Mouse (Mus musculus) heart, adult 2 months (tissue): ENCODE data around the gene Soat1. TPM values are rescaled to one million over a fixed set of nuclear protein-coding genes. Genes with fewer than 3 reads are reported as not detected.

Experiments
- DNase-seq, 2 experiments: peaks; one replicate each; pipeline ENCODE4 v3.0.0; 2021
- H3K27ac ChIP-seq: fragments of 200-600 bp; 2 replicates; pipeline ENCODE4 v1.8.1; 2022
- H3K27me3 ChIP-seq: fragments of 200-500 bp; 2 replicates; pipeline ENCODE4 v1.6.1; 2012; ENCODE audit warnings: mild to moderate bottlenecking, low read length, inconsistent platforms, mixed read lengths; ENCODE audit not compliant: control insufficient read depth, insufficient read depth
- H3K36me3 ChIP-seq: fragments of 200-500 bp; 2 replicates; pipeline ENCODE4 v1.6.1; 2012; ENCODE audit warnings: low read length, inconsistent platforms; ENCODE audit not compliant: control insufficient read depth, insufficient read depth
- H3K4me1 ChIP-seq: fragments of 200-500 bp; 2 replicates; pipeline ENCODE4 v1.6.1; 2011; ENCODE audit warnings: low read length; ENCODE audit not compliant: control insufficient read depth, insufficient read depth
- H3K4me3 ChIP-seq: fragments of 200-600 bp; 2 replicates; pipeline ENCODE4 v1.8.1; 2022
- H3K79me2 ChIP-seq: fragments of 200-500 bp; replicated peaks from 2 replicates; pipeline ENCODE4 v1.6.1; 2012; ENCODE audit warnings: mild to moderate bottlenecking, inconsistent platforms, low read length, moderate library complexity, mixed read lengths; ENCODE audit not compliant: control insufficient read depth, insufficient read depth
- H3K9ac ChIP-seq: fragments of 200-500 bp; 2 replicates; pipeline ENCODE4 v1.6.1; 2012; ENCODE audit warnings: low read depth, mild to moderate bottlenecking, control low read depth, inconsistent platforms, low read length, mixed read lengths
- CTCF ChIP-seq: fragments of 200-600 bp; IDR thresholded peaks from 2 replicates; pipeline ENCODE4 v1.8.1; 2022; ENCODE audit warnings: antibody characterized with exemption, mild to moderate bottlenecking, moderate library complexity
- EP300 ChIP-seq: fragments of 200-500 bp; IDR thresholded peaks from 2 replicates; pipeline ENCODE4 v1.6.1; 2011; ENCODE audit warnings: low read depth, low read length, control low read depth; ENCODE audit not compliant: insufficient read depth
- POLR2A ChIP-seq: fragments of 200-500 bp; IDR thresholded peaks from 2 replicates; pipeline ENCODE4 v1.6.1; 2011; ENCODE audit warnings: mild to moderate bottlenecking, low read depth, low read length, control low read depth; ENCODE audit not compliant: insufficient read depth
- WGBS: fragments of 180-500 bp; shearing (Covaris S2); methylation state at CpG from one replicate; pipeline ENCODE4 v1.1.7; 2018; 5-methylcytosine and 5-hydroxymethylcytosine counted together
- intact Hi-C: fragments of 180-260 bp; cut with DNase I; formaldehyde crosslinking; loops from one replicate; pipeline ENCODE4 v1.15.1; 2025
- polyA plus RNA-seq: library from polyadenylated mRNA; depleted of rRNA; stranded (reverse); fragments of >200 nt; gene quantifications from 2 replicates; pipeline ENCODE4 v1.2.3, GENCODE M21; 2012
- total RNA-seq, 2 experiments: library from RNA; stranded (reverse); gene quantifications; 2 replicates each; pipeline ENCODE4 v1.2.3; 2021

Soat1 gene
- total and polyA plus RNA-seq, 3 experiments, result 5.6 to 8.2 (median 7.1) TPM

GRCm38 (mm10) chr1:156470557-156470956 lies 3.6 kb downstream of the Soat1 start:
- DNase-seq, result no peak
- TF ChIP-seq CTCF (no peak), POLR2A (no peak), EP300 (no peak)
- H3K27ac ChIP-seq, result no peak overlapping the region
- peaks cover 2% of the 10 kb centered on the region; the same call in 1 of the 2 replicates for H3K4me1 ChIP-seq
- no peaks in the 10 kb centered on the region for H3K27me3 ChIP-seq
- 60% methylated on average over 7 of the region's 7 CpGs for WGBS
- no peak overlapping the region for H3K9ac ChIP-seq
- no peaks in the 10 kb centered on the region for H3K79me2 ChIP-seq
- H3K4me3 ChIP-seq, result no peak overlapping the region
- H3K36me3 ChIP-seq, result no peaks in the 10 kb centered on the region
- intact Hi-C loops, result no loop called here

- Histone ChIP-seq H3K27ac (no peak overlapping the region), H3K36me3 (no peaks in the 10 kb centered on the region), H3K4me1 (peaks cover 2% of the 10 kb centered on the region; the same call in 1 of the 2 replicates), H3K9ac (no peak overlapping the region), H3K79me2 (no peaks in the 10 kb centered on the region), H3K4me3 (no peak overlapping the region), H3K27me3 (no peaks in the 10 kb centered on the region)
- intact Hi-C loops, result no loop called here
- WGBS, result 71% methylated on average over 3 of the region's 3 CpGs
- TF ChIP-seq CTCF, result no peak
- no peak for TF ChIP-seq POLR2A
- no peak for TF ChIP-seq EP300
- DNase-seq, result no peak
Measured at GRCm38 (mm10) chr1:156468576-156468975, 5.6 kb downstream of the Soat1 start.

GRCm38 (mm10) chr1:156467655-156468255 lies 6.4 kb downstream of the Soat1 start:
- DNase-seq, result no peak
- peaks cover 2% of the 10 kb centered on the region; the same call in 1 of the 2 replicates for H3K4me1 ChIP-seq
- no peaks in the 10 kb centered on the region for H3K79me2 ChIP-seq
- H3K4me3 ChIP-seq, result no peak overlapping the region
- no peaks in the 10 kb centered on the region for H3K36me3 ChIP-seq
- 59% methylated on average over 12 of the region's 12 CpGs for WGBS
- H3K27me3 ChIP-seq, result no peaks in the 10 kb centered on the region
- no peak overlapping the region for H3K27ac ChIP-seq
- no peak overlapping the region for H3K9ac ChIP-seq
- TF ChIP-seq EP300 (no peak), CTCF (no peak)
- intact Hi-C loops, result no loop called here

GRCm38 (mm10) chr1:156464963-156465362 lies 9.2 kb downstream of the Soat1 start:
- TF ChIP-seq POLR2A, result no peak
- TF ChIP-seq CTCF, result no peak
- TF ChIP-seq EP300, result no peak
- H3K9ac ChIP-seq, result no peak overlapping the region
- no peaks in the 10 kb centered on the region; the same call in 1 of the 2 replicates for H3K4me1 ChIP-seq
- H3K79me2 ChIP-seq, result no peaks in the 10 kb centered on the region
- no peak overlapping the region for H3K4me3 ChIP-seq
- no peak for DNase-seq
- 76% methylated on average over 9 of the region's 9 CpGs for WGBS
- H3K27ac ChIP-seq, result no peak overlapping the region
- H3K27me3 ChIP-seq, result no peaks in the 10 kb centered on the region
- H3K36me3 ChIP-seq, result no peaks in the 10 kb centered on the region
- intact Hi-C loops, result no loop called here

GRCm38 (mm10) chr1:156463981-156464853 lies 9.9 kb downstream of the Soat1 start:
- Histone ChIP-seq H3K9ac (no peak overlapping the region), H3K79me2 (no peaks in the 10 kb centered on the region), H3K27me3 (no peaks in the 10 kb centered on the region), H3K36me3 (no peaks in the 10 kb centered on the region), H3K4me3 (no peak overlapping the region), H3K4me1 (no peaks in the 10 kb centered on the region; the same call in none of the 2 replicates), H3K27ac (no peak overlapping the region)
- 56% methylated on average over 8 of the region's 8 CpGs for WGBS
- no peak for TF ChIP-seq EP300
- TF ChIP-seq CTCF, result no peak
- TF ChIP-seq POLR2A, result no peak
- intact Hi-C loops, result no loop called here
- peak; percentile 35 to 39 for DNase-seq
